Mouse (Mus musculus) ES-E14 (cell line): Measurements from ENCODE around the gene Hecw2. TPM values are rescaled to one million over a fixed set of nuclear protein-coding genes. Genes with fewer than 3 reads are reported as not detected.

ENCODE experiments used
- DNase-seq: peaks from one replicate; pipeline ENCODE4 v3.0.0-alpha.2; 2013; ENCODE audit warnings: low read depth, low spot score
- H3K27ac ChIP-seq: 2 replicates; pipeline ENCODE4 v1.5.1; 2012; ENCODE audit warnings: low read depth, mild to moderate bottlenecking, low read length, moderate library complexity, mixed read lengths; ENCODE audit not compliant: poor library complexity, insufficient read depth, severe bottlenecking
- H3K36me3 ChIP-seq: 2 replicates; pipeline ENCODE4 v1.6.1; 2012; ENCODE audit warnings: mild to moderate bottlenecking, low read length, moderate library complexity, mixed read lengths; ENCODE audit not compliant: control insufficient read depth, poor library complexity, insufficient read depth, severe bottlenecking
- H3K4me1 ChIP-seq, 2 experiments: fragments of 150-350 bp in 1 of 2; sonication (generic) in 1 of 2; 2 replicates each; pipeline ENCODE4 v1.6.1; 2012; ENCODE audit warnings: low read length in 2 of 2, mild to moderate bottlenecking in 1 of 2, mixed read lengths in 1 of 2; ENCODE audit not compliant: control insufficient read depth in 2 of 2, insufficient read depth in 2 of 2, poor library complexity in 1 of 2
- H3K4me3 ChIP-seq, 2 experiments: fragments of 150-350 bp in 1 of 2; sonication (generic) in 1 of 2; 2 replicates each; pipeline ENCODE4 v1.5.1; 2012; ENCODE audit warnings: low read length in 2 of 2, low read depth in 1 of 2, mild to moderate bottlenecking in 1 of 2, mixed read lengths in 1 of 2; ENCODE audit not compliant: insufficient read depth in 1 of 2, poor library complexity in 1 of 2, severe bottlenecking in 1 of 2
- H3K9ac ChIP-seq: 2 replicates; pipeline ENCODE4 v1.6.1; 2012; ENCODE audit warnings: low read depth, mild to moderate bottlenecking, low read length, mixed read lengths; ENCODE audit not compliant: poor library complexity, insufficient read depth, severe bottlenecking
- H3K9me3 ChIP-seq: fragments of 150-350 bp; sonication (generic); 2 replicates; pipeline ENCODE4 v1.6.1; 2012; ENCODE audit warnings: low read depth, mild to moderate bottlenecking, low read length; ENCODE audit not compliant: control insufficient read depth, insufficient read depth
- CHD2 ChIP-seq: IDR thresholded peaks from 2 replicates; pipeline ENCODE4 v1.6.1; 2014; ENCODE audit warnings: mild to moderate bottlenecking, low read depth, low read length, inconsistent platforms
- HCFC1 ChIP-seq: IDR thresholded peaks from 2 replicates; pipeline ENCODE4 v1.6.1; 2012; ENCODE audit warnings: low read length, inconsistent platforms, borderline replicate concordance; ENCODE audit not compliant: insufficient read depth
- MAFK ChIP-seq: IDR thresholded peaks from 2 replicates; pipeline ENCODE4 v1.6.1; 2014; ENCODE audit warnings: mild to moderate bottlenecking, low read depth, low read length, inconsistent platforms; ENCODE audit not compliant: insufficient read depth
- ZC3H11A ChIP-seq: IDR thresholded peaks from 2 replicates; pipeline ENCODE4 v1.6.1; 2012; ENCODE audit warnings: low read depth, mild to moderate bottlenecking, inconsistent platforms, low read length, borderline replicate concordance
- ZNF384 ChIP-seq: IDR thresholded peaks from 2 replicates; pipeline ENCODE4 v1.6.1; 2012; ENCODE audit warnings: low read depth, low read length, inconsistent platforms
- in situ Hi-C, 2 experiments: fragments of 600-800 bp; cut with MboI; formaldehyde crosslinking; loops; one replicate each; pipeline ENCODE4 v1.15.1; 2025; ENCODE audit warnings: low sequenced_read_pairs in 2 of 2, inconsistent platforms in 1 of 2; ENCODE audit not compliant: unreplicated experiment in 2 of 2
- total RNA-seq: library from RNA; depleted of rRNA; stranded (reverse); fragments of 300-350 nt; gene quantifications from 2 replicates; pipeline ENCODE4 v1.2.3, GENCODE M21; 2012

Gene Hecw2
- total RNA-seq, 1 experiment: 6.6 TPM

DNA sequence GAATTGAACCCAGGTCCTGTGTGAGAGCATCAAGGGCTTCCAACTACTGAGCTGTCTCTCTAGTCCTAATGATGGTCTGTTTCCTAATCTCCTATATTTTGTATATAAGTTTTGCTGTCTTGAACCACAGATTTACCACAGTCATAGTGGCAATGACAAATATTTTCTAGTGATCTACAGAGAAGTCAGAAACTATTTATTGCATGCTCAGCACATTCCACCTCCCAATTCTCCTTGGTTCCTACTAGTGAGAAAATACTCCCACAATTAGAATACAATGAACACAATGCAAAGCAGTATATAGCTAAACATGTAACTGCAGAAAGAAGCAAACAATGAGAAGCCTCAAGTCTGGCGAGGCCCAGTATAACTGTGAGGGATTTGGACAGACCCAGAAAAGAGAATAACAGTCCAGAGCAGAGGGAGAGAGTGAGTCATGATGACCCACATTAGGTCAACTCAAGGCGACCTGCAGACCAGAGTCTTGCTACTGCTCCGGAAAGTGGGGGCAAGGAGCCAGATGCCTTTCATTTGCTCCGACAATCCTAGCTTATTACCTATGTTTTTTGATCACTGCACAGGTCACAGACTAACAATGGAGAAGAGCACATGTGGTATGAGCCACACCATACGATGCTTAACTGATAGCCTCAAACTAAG lies 73.8 kb downstream of the Hecw2 start:
- Histone ChIP-seq H3K4me3 (no peak overlapping the region), H3K9me3 (no peaks in the 10 kb centered on the region), H3K27ac (no peak overlapping the region), H3K36me3 (no peaks in the 10 kb centered on the region), H3K9ac (no peak overlapping the region), H3K4me1 (no peaks in the 10 kb centered on the region)
- no peak for DNase-seq
- TF ChIP-seq MAFK (peak; percentile 52; the same call in 1 of the 2 replicates), ZC3H11A (no peak)
- in situ Hi-C loops: no loop called here

GRCm38 (mm10) chr1:54119638-54120320 lies 75.2 kb downstream of the Hecw2 start:
- no peaks in the 10 kb centered on the region for H3K9me3 ChIP-seq
- no peak overlapping the region for H3K9ac ChIP-seq
- TF ChIP-seq ZC3H11A (no peak), ZNF384 (no peak), CHD2 (no peak), HCFC1 (no peak), MAFK (no peak)
- no peak for DNase-seq
- H3K4me1 ChIP-seq: no peaks in the 10 kb centered on the region
- no peak overlapping the region for H3K27ac ChIP-seq
- in situ Hi-C loops: no loop called here
- H3K36me3 ChIP-seq: no peaks in the 10 kb centered on the region
- H3K4me3 ChIP-seq: no peak overlapping the region

- no peak overlapping the region for H3K9ac ChIP-seq
- TF ChIP-seq ZC3H11A (no peak), MAFK (no peak), HCFC1 (no peak), CHD2 (no peak), ZNF384 (no peak)
- in situ Hi-C loops: no loop called here
- H3K9me3 ChIP-seq: no peaks in the 10 kb centered on the region
- DNase-seq: no peak
- no peak overlapping the region for H3K4me3 ChIP-seq
- H3K4me1 ChIP-seq: no peaks in the 10 kb centered on the region
- H3K27ac ChIP-seq: no peak overlapping the region
- H3K36me3 ChIP-seq: no peaks in the 10 kb centered on the region
Observed at GRCm38 (mm10) chr1:54118342-54118973, 76.5 kb downstream of the Hecw2 start.

- Histone ChIP-seq H3K9ac (no peak overlapping the region), H3K4me3 (no peak overlapping the region), H3K4me1 (no peaks in the 10 kb centered on the region), H3K36me3 (no peaks in the 10 kb centered on the region), H3K9me3 (no peaks in the 10 kb centered on the region), H3K27ac (no peak overlapping the region)
- TF ChIP-seq ZNF384: no peak
- TF ChIP-seq MAFK: no peak
- no peak for TF ChIP-seq HCFC1
- TF ChIP-seq ZC3H11A: no peak
- DNase-seq: no peak
- in situ Hi-C loops: no loop called here
Observed at GRCm38 (mm10) chr1:54110920-54111605, 83.9 kb downstream of the Hecw2 start.
